Mouse (Mus musculus): ENCODE measurements around the gene Mup20. TPM values are rescaled to one million over a fixed set of nuclear protein-coding genes. Genes with fewer than 3 reads are reported as not detected.
"Not testable (repeated sequence)": the region's sequence is repeated elsewhere in the genome, so short reads cannot be mapped to it uniquely, and the experiment has no call there.

Mup20 gene
- polyA plus RNA-seq, 1 experiment, result not detected

- Histone ChIP-seq H3K27ac (ENCODE audit: insufficient read depth, low read depth, low read length) (no peak overlapping the region), H3K36me3 (ENCODE audit: control insufficient read depth, insufficient read depth, low read length) (no peaks in the 10 kb centered on the region), H3K4me1 (ENCODE audit: control insufficient read depth, insufficient read depth, low read length) (no peaks in the 10 kb centered on the region), H3K4me3 (ENCODE audit: insufficient read depth, low read depth, low read length) (no peak overlapping the region), H3K27me3 (replicated peaks; ENCODE audit: control insufficient read depth, insufficient read depth, low read length) (no peaks in the 10 kb centered on the region)
- DNase-seq, result no peak
- TF ChIP-seq POLR2A (IDR thresholded peaks at IDR 0.05; ENCODE audit: low read depth, low read length) (no peak), CTCF (conservative IDR thresholded peaks at IDR 0.05; ENCODE audit: insufficient read depth, insufficient read length, low read depth, low read length) (no peak)
- 50% methylated on average over 2 of the region's 2 CpGs for WGBS
Observed at GRCm38 (mm10) chr4:62024256-62024959, 29.6 kb downstream of the Mup20 start.

GRCm38 (mm10) chr4:62023646-62024045 lies 30.3 kb downstream of the Mup20 start:
- no peaks in the 10 kb centered on the region for H3K27me3 ChIP-seq (replicated peaks; ENCODE audit: control insufficient read depth, insufficient read depth, low read length)
- H3K4me1 ChIP-seq (ENCODE audit: control insufficient read depth, insufficient read depth, low read length), result no peaks in the 10 kb centered on the region
- no peaks in the 10 kb centered on the region for H3K36me3 ChIP-seq (ENCODE audit: control insufficient read depth, insufficient read depth, low read length)
- H3K4me3 ChIP-seq (ENCODE audit: insufficient read depth, low read depth, low read length), result no peak overlapping the region
- TF ChIP-seq CTCF (conservative IDR thresholded peaks at IDR 0.05; ENCODE audit: insufficient read depth, insufficient read length, low read depth, low read length) (no peak), POLR2A (IDR thresholded peaks at IDR 0.05; ENCODE audit: low read depth, low read length) (no peak)
- H3K27ac ChIP-seq (ENCODE audit: insufficient read depth, low read depth, low read length), result no peak overlapping the region
- WGBS, result 88% methylated on average over 4 of the region's 4 CpGs
- no peak for DNase-seq

GRCm38 (mm10) chr4:62023120-62023519 lies 30.8 kb downstream of the Mup20 start:
- Histone ChIP-seq H3K27ac (ENCODE audit: insufficient read depth, low read depth, low read length) (no peak overlapping the region), H3K36me3 (ENCODE audit: control insufficient read depth, insufficient read depth, low read length) (no peaks in the 10 kb centered on the region), H3K4me3 (ENCODE audit: insufficient read depth, low read depth, low read length) (no peak overlapping the region), H3K4me1 (ENCODE audit: control insufficient read depth, insufficient read depth, low read length) (no peaks in the 10 kb centered on the region), H3K27me3 (replicated peaks; ENCODE audit: control insufficient read depth, insufficient read depth, low read length) (no peaks in the 10 kb centered on the region)
- 69% methylated on average over 2 of the region's 2 CpGs for WGBS
- TF ChIP-seq POLR2A (IDR thresholded peaks at IDR 0.05; ENCODE audit: low read depth, low read length), result no peak
- TF ChIP-seq CTCF (conservative IDR thresholded peaks at IDR 0.05; ENCODE audit: insufficient read depth, insufficient read length, low read depth, low read length), result no peak
- no peak for DNase-seq

- not testable (repeated sequence) for H3K27ac ChIP-seq (ENCODE audit: insufficient read depth, low read depth, low read length); H3K4me1 ChIP-seq (ENCODE audit: control insufficient read depth, insufficient read depth, low read length); H3K27me3 ChIP-seq (replicated peaks; ENCODE audit: control insufficient read depth, insufficient read depth, low read length); H3K36me3 ChIP-seq (ENCODE audit: control insufficient read depth, insufficient read depth, low read length); H3K4me3 ChIP-seq (ENCODE audit: insufficient read depth, low read depth, low read length)
- peak; percentile 12 for DNase-seq
Observed at GRCm38 (mm10) chr4:62020511-62020910, 33.4 kb downstream of the Mup20 start.

Other genes starting within 250 kb of the Mup20 start
- not detected in 2 replicates for gene Mup5, start 218.9 kb downstream of the Mup20 start, polyA plus RNA-seq (2012; rRNA removed)
- gene Mup3, start 33.2 kb upstream of the Mup20 start, polyA plus RNA-seq (2012; rRNA removed), result 0.17 and 0.30 TPM in 2 replicates
- gene Mup21, start 96.7 kb upstream of the Mup20 start, polyA plus RNA-seq (2012; rRNA removed), result not detected in 2 replicates
- 0.26 and 0.50 TPM in 2 replicates for gene Zfp37, start 176.9 kb upstream of the Mup20 start, polyA plus RNA-seq (2012; rRNA removed)
- gene Slc31a2, start 208.4 kb upstream of the Mup20 start, polyA plus RNA-seq (2012; rRNA removed), result 26.6 and 33.0 TPM in 2 replicates